Mouse (Mus musculus) Patski (cell line): ENCODE measurements at regions not wholly inside any gene's neighbourhood (a gene's known extent, or its start where the extent isn't known, plus 50 kb on each side); places are given as distances from the start of the nearest gene placed in this dataset.
A peak's percentile ranks its signal among the peaks of the same experiment; 100 is the strongest.
"Not testable (repeated sequence)": the region's sequence is repeated elsewhere in the genome, so short reads cannot be mapped to it uniquely, and the experiment has no call there.

Source experiments
- ATAC-seq: fragments of 100-300 bp; one replicate; pipeline ENCODE4 v1.8.0; 2021
- CTCF ChIA-PET: fragments of 350-600 bp; sonication (Branson Sonifier 250); formaldehyde crosslinking; loops from one replicate; lab custom pipeline; 2022; ENCODE audit warnings: inconsistent platforms; lab: Charles Lee
- POLR2A ChIA-PET: fragments of 350-600 bp; sonication (Branson Sonifier 250); formaldehyde crosslinking; loops from one replicate; lab custom pipeline; 2022; ENCODE audit warnings: antibody characterized with exemption, inconsistent platforms; lab: Charles Lee
- DNase-seq: peaks from one replicate; pipeline ENCODE4 v3.0.0-alpha.2; 2011; ENCODE audit warnings: low read depth, low spot score
- H3K27me3 ChIP-seq: fragments of 371-371 bp; one replicate; pipeline ENCODE4 v1.5.1; 2021
- CTCF ChIP-seq: fragments of 100-300 bp; IDR thresholded peaks from one replicate; pipeline ENCODE4 v1.5.1; 2021
- in situ Hi-C: fragments of 300-500 bp; cut with MboI; formaldehyde crosslinking; loops from 3 replicates; pipeline ENCODE4 v1.11.1; 2018; ENCODE audit warnings: low pct_unique_long_range_greater_than_20kb, mixed read lengths

GRCm38 (mm10) chr3:69669541-69669940, 52.2 kb upstream of the Nmd3 start:
- DNase-seq: no peak
- CTCF ChIA-PET: no interaction called here
- POLR2A ChIA-PET: interaction anchor here (0.6 kb wide), 1 partner anchor 113 kb away, joined by 3 read pairs; no protein-coding TSS in a partner anchor
- in situ Hi-C loops: no loop called here
- peaks cover 12% of the 10 kb centered on the region for H3K27me3 ChIP-seq
- ATAC-seq: peak; percentile 71
- no peak for TF ChIP-seq CTCF

GRCm38 (mm10) chr3:69667820-69668219, 54.0 kb upstream of the Nmd3 start:
- in situ Hi-C loops: no loop called here
- no peak for DNase-seq
- ChIA-PET POLR2A (no interaction called here), CTCF (interaction anchor here (2.8 kb wide), 1 partner anchor 13 kb away, joined by 10 read pairs; no protein-coding TSS in a partner anchor)
- H3K27me3 ChIP-seq: peaks cover 22% of the 10 kb centered on the region
- ATAC-seq: no peak
- no peak for TF ChIP-seq CTCF

GRCm38 (mm10) chr3:69667359-69667758, 54.4 kb upstream of the Nmd3 start:
- ChIA-PET CTCF (interaction anchor here (2.8 kb wide), 1 partner anchor 14 kb away, joined by 10 read pairs; no protein-coding TSS in a partner anchor), POLR2A (no interaction called here)
- in situ Hi-C loops: no loop called here

GRCm38 (mm10) chr3:69664277-69664676, 57.5 kb upstream of the Nmd3 start:
- ChIA-PET CTCF (no interaction called here), POLR2A (no interaction called here)
- DNase-seq (no peak), ATAC-seq (no peak)
- peaks cover 23% of the 10 kb centered on the region for H3K27me3 ChIP-seq
- no peak for TF ChIP-seq CTCF
- in situ Hi-C loops: no loop called here

More at GRCm38 (mm10) chr3:69667359-69667758, 54.4 kb upstream of the Nmd3 start:
- peaks cover 22% of the 10 kb centered on the region for H3K27me3 ChIP-seq
- TF ChIP-seq CTCF: no peak
- no peak for ATAC-seq
- no peak for DNase-seq

GRCm38 (mm10) chr3:69658185-69658584, 59.4 kb upstream of the B3galnt1 start:
- ChIA-PET POLR2A (no interaction called here), CTCF (interaction anchor here (1.0 to 1.2 kb wide), 2 partner anchors 22 to 23 kb away, joined by 3 to 4 read pairs; no protein-coding TSS in a partner anchor)
- no peak for DNase-seq
- peaks cover 4% of the 10 kb centered on the region for H3K27me3 ChIP-seq
- in situ Hi-C loops: no loop called here
- ATAC-seq: no peak
- TF ChIP-seq CTCF: no peak

GRCm38 (mm10) chr3:69657570-69657969, 58.8 kb upstream of the B3galnt1 start:
- POLR2A ChIA-PET: no interaction called here
- H3K27me3 ChIP-seq: peaks cover 3% of the 10 kb centered on the region
- ATAC-seq (no peak), DNase-seq (no peak)
- TF ChIP-seq CTCF: no peak
- CTCF ChIA-PET: interaction anchor here (1.9 kb wide), 1 partner anchor 35 kb away, joined by 4 read pairs; no protein-coding TSS in a partner anchor
- in situ Hi-C loops: no loop called here

GRCm38 (mm10) chr3:69655651-69656050, 56.9 kb upstream of the B3galnt1 start:
- in situ Hi-C loops, DNase-seq: not testable (repeated sequence)

GRCm38 (mm10) chr3:69655001-69655400, 56.2 kb upstream of the B3galnt1 start:
- ChIA-PET CTCF (no interaction called here), POLR2A (no interaction called here)
- TF ChIP-seq CTCF: no peak
- in situ Hi-C loops: no loop called here
- no peaks in the 10 kb centered on the region for H3K27me3 ChIP-seq
- DNase-seq (no peak), ATAC-seq (no peak)

More at GRCm38 (mm10) chr3:69655651-69656050, 56.9 kb upstream of the B3galnt1 start:
- ATAC-seq, POLR2A ChIA-PET, H3K27me3 ChIP-seq: not testable (repeated sequence)
- CTCF ChIA-PET: interaction anchor here (1.9 kb wide), 1 partner anchor 37 kb away, joined by 4 read pairs; no protein-coding TSS in a partner anchor

- in situ Hi-C loops, CTCF ChIA-PET, POLR2A ChIA-PET, ATAC-seq, H3K27me3 ChIP-seq, DNase-seq: not testable (repeated sequence)
These were observed 54.6 kb upstream of the B3galnt1 start for GRCm38 (mm10) chr3:69653361-69653760.

- POLR2A ChIA-PET: interaction anchor here (1.1 kb wide), 1 partner anchor 11 kb away, joined by 4 read pairs; no protein-coding TSS in a partner anchor
- no peak for TF ChIP-seq CTCF
- DNase-seq (no peak), ATAC-seq (no peak)
- H3K27me3 ChIP-seq: peaks cover 7% of the 10 kb centered on the region
- CTCF ChIA-PET: interaction anchor here (1.0 to 1.5 kb wide), 2 partner anchors 18 to 24 kb away, joined by 3 to 4 read pairs; no protein-coding TSS in a partner anchor
- in situ Hi-C loops: no loop called here
These were observed 50.8 kb upstream of the B3galnt1 start for GRCm38 (mm10) chr3:69649561-69649960.
